Mouse (Mus musculus) E14TG2a.4 (cell line): ENCODE measurements around the gene C1qc.

Experiments used
- CTCF ChIP-seq: conservative IDR thresholded peaks from 2 replicates; pipeline ENCODE4 v1.5.1; 2014; ENCODE audit warnings: low read length
- NANOG ChIP-seq: IDR thresholded peaks from 2 replicates; pipeline ENCODE4 v1.6.1; 2014; ENCODE audit warnings: borderline replicate concordance, low read length, mixed read lengths

GRCm38 (mm10) chr4:136864751-136865470 lies 28.0 kb downstream of the C1qc start:
- TF ChIP-seq CTCF = no peak
- TF ChIP-seq NANOG = no peak
